Mouse (Mus musculus): ENCODE results near the gene Pcnx4.
"Not testable (repeated sequence)": the region's sequence is repeated elsewhere in the genome, so short reads cannot be mapped to it uniquely, and the experiment has no call there.

The Pcnx4 gene

GRCm38 (mm10) chr12:72594001-72594400 lies 57.8 kb downstream of the Pcnx4 start:
- no peak for DNase-seq (ENCODE audit: low read depth, low spot score)

GRCm38 (mm10) chr12:72598731-72599130 lies 62.5 kb downstream of the Pcnx4 start:
- DNase-seq (ENCODE audit: low read depth, low spot score), result not testable (repeated sequence)

DNA sequence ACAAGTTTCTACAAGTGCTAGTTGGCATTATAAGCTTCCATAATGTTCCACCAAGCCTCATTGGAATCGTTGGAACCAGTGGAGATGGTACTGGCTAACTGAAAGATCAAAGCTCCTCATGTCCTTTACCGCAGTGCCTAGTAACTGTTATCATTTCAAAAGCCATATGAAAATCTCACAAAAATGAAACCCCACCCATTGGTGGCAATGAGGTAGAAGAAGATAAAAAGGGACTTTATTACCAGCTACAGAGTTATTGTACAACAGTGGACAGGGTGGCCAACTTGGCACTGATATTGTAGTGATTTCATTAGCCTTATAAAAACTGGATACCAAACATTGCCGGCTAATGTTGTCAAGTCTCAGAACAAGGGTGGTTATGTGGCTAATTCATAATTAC lies 75.9 kb downstream of the Pcnx4 start:
- no peak for DNase-seq (ENCODE audit: low read depth, low spot score)

GRCm38 (mm10) chr12:72620856-72621255 lies 84.7 kb downstream of the Pcnx4 start:
- no peak for DNase-seq (ENCODE audit: low read depth, low spot score)

DNA sequence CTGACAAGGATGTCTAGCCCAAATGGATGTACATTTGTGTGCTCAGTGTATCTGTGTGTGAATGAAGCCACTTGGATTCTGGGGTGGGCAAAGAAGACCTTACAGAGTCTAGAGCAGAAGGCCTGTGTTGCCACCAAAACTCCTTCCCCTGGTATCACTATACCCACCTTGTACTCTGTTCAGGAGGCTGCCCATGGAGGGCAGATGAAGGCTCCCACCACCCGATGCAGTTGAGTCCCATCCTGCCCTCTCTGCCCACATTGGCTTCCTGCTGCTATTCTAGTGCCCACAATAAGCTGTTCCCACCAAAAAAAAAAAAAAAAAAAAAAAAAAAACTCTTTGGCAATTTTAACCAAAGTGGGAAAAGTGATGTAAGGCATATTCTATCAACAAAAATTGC lies 85.3 kb downstream of the Pcnx4 start:
- no peak for DNase-seq (ENCODE audit: low read depth, low spot score)

DNA sequence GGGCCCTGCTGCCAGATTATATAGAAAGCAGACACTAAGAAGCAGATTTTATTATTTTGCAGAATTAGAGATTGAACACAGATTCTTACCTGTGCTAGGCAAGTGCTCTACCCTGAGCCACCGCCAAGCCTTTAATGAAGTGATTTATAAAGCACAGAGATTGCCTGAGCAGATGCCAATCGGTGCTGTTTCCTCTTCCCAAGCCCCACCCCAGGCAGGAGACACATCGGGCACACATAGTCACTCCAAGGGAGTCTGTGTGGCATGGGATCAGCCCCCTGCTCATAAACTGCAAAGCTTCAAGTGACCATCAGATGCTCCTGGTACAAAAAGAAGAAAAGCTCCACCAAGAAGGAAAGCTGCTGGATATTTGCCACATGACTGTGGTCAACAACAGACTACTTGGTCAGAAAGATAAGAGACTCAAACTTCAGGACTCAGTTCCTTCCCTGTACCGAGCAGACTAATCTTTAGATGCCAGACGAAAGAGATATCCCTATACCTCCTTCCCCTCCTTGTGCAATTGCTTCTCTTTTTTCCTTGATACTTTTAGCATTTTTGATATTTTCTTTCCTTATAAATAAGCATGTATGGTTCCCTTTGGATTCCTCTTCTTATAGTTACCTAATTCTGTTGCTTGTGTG lies 86.8 kb downstream of the Pcnx4 start:
- no peak for DNase-seq (ENCODE audit: low read depth, low spot score)

DNA sequence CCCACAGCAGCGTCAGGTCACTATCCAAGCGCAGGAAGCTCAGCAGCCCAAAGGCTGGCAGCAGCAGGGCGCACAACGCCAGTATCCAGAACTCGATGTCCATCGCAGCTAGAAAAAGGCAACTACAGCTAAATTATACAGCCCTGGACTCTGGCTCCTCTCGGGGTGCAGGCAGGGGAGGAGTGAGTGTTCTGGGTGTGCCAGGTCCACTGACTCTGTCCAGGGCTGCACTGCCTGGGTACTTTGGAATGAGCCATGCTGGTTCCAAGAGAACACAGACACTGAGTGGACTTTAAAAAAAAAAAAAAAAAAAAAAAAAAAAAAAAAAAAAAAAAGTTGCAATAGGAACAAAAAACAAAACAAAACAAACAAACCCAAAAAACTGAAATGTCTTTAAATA lies 92.6 kb downstream of the Pcnx4 start:
- DNase-seq (ENCODE audit: low read depth, low spot score), result no peak
